Mouse (Mus musculus) intestine, embryonic 15.5 days (tissue): Measurements from ENCODE around the gene Cxcr4. TPM values are rescaled to one million over a fixed set of nuclear protein-coding genes. Genes with fewer than 3 reads are reported as not detected.

ENCODE experiments used
- ATAC-seq: fragments of 200-750 bp; cut with Nextera tagmentation; 2 replicates; pipeline ENCODE4 v1.8.0; 2017; ENCODE audit warnings: moderate TSS enrichment, moderate library complexity
- H3K27ac ChIP-seq: fragments of 300-500 bp; sonication (generic); 2 replicates; pipeline ENCODE4 v1.5.1; 2015; ENCODE audit warnings: mild to moderate bottlenecking, inconsistent platforms
- H3K27me3 ChIP-seq: fragments of 300-500 bp; sonication (generic); replicated peaks from 2 replicates; pipeline ENCODE4 v1.6.1; 2015; ENCODE audit warnings: inconsistent platforms
- H3K36me3 ChIP-seq: fragments of 300-500 bp; sonication (generic); 2 replicates; pipeline ENCODE4 v1.6.1; 2015; ENCODE audit warnings: inconsistent platforms
- H3K4me1 ChIP-seq: fragments of 300-500 bp; sonication (generic); replicated peaks from 2 replicates; pipeline ENCODE4 v1.6.1; 2015; ENCODE audit warnings: inconsistent platforms
- H3K4me2 ChIP-seq: fragments of 300-500 bp; sonication (generic); replicated peaks from 2 replicates; pipeline ENCODE4 v1.6.1; 2015; ENCODE audit warnings: mild to moderate bottlenecking, inconsistent platforms
- H3K4me3 ChIP-seq: fragments of 300-500 bp; sonication (generic); replicated peaks from 2 replicates; pipeline ENCODE4 v1.5.1; 2015; ENCODE audit warnings: inconsistent platforms
- H3K9ac ChIP-seq: fragments of 300-500 bp; sonication (generic); 2 replicates; pipeline ENCODE4 v1.6.1; 2015; ENCODE audit warnings: inconsistent platforms
- H3K9me3 ChIP-seq: fragments of 300-500 bp; sonication (generic); 2 replicates; pipeline ENCODE4 v1.6.1; 2016; ENCODE audit warnings: inconsistent platforms
- WGBS: fragments of 180-500 bp; shearing (Covaris S2); methylation state at CpG from one replicate; pipeline ENCODE4 v1.1.7; 2015; 5-methylcytosine and 5-hydroxymethylcytosine counted together
- polyA plus RNA-seq: library from polyadenylated mRNA; unstranded; fragments of >200 nt; fragmentation: Nextera tagmentation; extraction: Ambion mirVana; gene quantifications from 2 replicates; pipeline ENCODE4 v1.2.1, GENCODE M21; 2015

Cxcr4 gene
- polyA plus RNA-seq, 1 experiment from 2014 or later, result 3.1 TPM

DNA sequence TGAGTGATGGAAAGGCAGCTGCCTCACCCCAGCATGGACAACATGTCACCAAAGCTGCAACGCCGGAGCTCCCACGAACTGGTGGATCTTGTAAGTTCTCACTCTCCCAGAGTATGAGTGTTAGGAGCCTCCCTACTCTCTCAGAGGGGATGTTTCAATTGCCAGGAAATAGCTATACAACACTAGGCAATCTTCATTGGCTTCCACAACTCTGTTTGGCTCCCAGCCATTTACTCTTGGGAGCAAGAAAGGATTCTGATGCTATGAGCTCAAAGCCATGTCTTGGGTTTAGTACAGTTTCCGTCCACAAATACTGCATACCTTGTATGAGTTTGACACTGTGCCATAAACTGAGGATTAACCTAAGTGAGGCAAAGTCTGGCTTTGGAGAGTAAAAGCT lies 34.1 kb downstream of the Cxcr4 start:
- 81% methylated on average over 4 of the region's 4 CpGs for WGBS
- no peak overlapping the region for H3K4me2 ChIP-seq
- ATAC-seq, result no peak

GRCm38 (mm10) chr1:128552545-128552944 lies 39.5 kb downstream of the Cxcr4 start:
- Histone ChIP-seq H3K27ac (no peak overlapping the region), H3K4me2 (no peak overlapping the region), H3K9me3 (no peaks in the 10 kb centered on the region), H3K9ac (no peak overlapping the region), H3K27me3 (no peaks in the 10 kb centered on the region), H3K4me3 (no peak overlapping the region), H3K4me1 (0 out of 2 replicates have a peak, but pooled peaks cover 2% of the 10 kb centered on the region), H3K36me3 (no peaks in the 10 kb centered on the region)
- no peak for ATAC-seq

More for the DNA sequence above, 34.1 kb downstream of the Cxcr4 start:
- H3K4me1 ChIP-seq, result no peaks in the 10 kb centered on the region
- no peaks in the 10 kb centered on the region for H3K9me3 ChIP-seq
- no peak overlapping the region for H3K4me3 ChIP-seq
- no peaks in the 10 kb centered on the region for H3K36me3 ChIP-seq
- no peak overlapping the region for H3K27ac ChIP-seq
- H3K9ac ChIP-seq, result no peak overlapping the region
- H3K27me3 ChIP-seq, result no peaks in the 10 kb centered on the region

DNA sequence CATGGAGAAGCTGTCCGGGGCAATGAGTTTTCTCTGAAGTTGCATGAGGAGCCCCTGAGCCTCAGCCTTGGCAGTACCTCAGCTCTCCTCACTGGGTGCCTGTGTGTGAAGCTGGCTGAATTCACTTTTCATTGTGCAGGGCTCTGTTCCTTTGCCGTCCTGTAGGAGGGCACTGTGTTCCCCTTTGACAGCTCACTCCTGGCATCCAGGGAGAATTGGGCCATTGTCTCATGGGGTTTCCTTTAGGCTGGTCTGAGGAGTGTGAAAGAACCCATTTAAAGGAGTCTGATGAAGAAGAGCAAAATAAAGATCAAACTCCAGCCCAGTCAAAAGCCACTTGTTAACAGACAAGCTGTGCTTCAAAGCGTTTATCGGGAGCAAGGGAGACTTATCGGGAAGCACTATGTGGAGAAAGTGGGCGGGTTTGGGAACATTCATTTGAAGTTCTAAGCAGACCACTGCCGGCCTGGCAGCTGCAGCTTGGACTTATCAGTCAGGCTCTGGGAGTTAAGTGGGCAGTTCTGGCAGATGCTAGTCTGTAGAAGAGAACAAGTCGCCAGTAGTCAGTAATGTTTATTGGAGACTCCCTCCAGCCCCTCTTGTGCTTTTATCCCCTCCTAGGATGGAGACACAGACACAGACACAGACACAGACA lies 40.2 kb downstream of the Cxcr4 start:
- no peak overlapping the region for H3K4me3 ChIP-seq
- no peaks in the 10 kb centered on the region for H3K27me3 ChIP-seq
- ATAC-seq, result no peak
- H3K4me1 ChIP-seq, result 0 out of 2 replicates have a peak, but pooled peaks cover 2% of the 10 kb centered on the region
- H3K4me2 ChIP-seq, result no peak overlapping the region
- H3K9me3 ChIP-seq, result no peaks in the 10 kb centered on the region
- H3K36me3 ChIP-seq, result no peaks in the 10 kb centered on the region
- no peak overlapping the region for H3K9ac ChIP-seq
- 18% methylated on average over 8 of the region's 8 CpGs for WGBS
- no peak overlapping the region for H3K27ac ChIP-seq

DNA sequence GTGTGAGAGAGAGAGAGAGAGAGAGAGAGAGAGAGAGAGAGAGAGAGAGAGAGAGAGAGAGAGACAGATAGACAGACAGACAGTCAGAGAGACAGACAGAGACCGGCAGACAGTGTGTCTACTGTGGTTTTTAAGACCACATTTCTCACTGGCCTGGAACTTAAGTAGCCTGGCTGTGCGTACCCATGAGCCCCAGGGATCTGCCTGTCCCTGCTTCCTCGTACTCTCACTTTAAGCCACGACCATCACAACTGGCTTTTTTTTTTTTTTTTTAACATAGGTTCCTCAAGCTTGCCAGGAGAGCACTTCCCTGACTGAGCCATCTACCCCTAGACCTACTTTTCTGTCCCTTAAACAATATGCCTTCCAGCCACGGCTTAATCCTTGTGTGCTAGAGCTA lies 42.7 kb downstream of the Cxcr4 start:
- Histone ChIP-seq H3K4me3 (no peak overlapping the region), H3K4me1 (0 out of 2 replicates have a peak, but pooled peaks cover 2% of the 10 kb centered on the region), H3K9ac (no peak overlapping the region), H3K27me3 (no peaks in the 10 kb centered on the region), H3K27ac (no peak overlapping the region), H3K9me3 (no peaks in the 10 kb centered on the region), H3K36me3 (no peaks in the 10 kb centered on the region), H3K4me2 (no peak overlapping the region)
- WGBS, result 69% methylated on average over 5 of the region's 5 CpGs
- no peak for ATAC-seq

GRCm38 (mm10) chr1:128549007-128549406 lies 43.1 kb downstream of the Cxcr4 start:
- Histone ChIP-seq H3K4me2 (no peak overlapping the region), H3K9ac (no peak overlapping the region), H3K9me3 (no peaks in the 10 kb centered on the region), H3K4me3 (no peak overlapping the region), H3K27me3 (no peaks in the 10 kb centered on the region), H3K36me3 (no peaks in the 10 kb centered on the region), H3K27ac (no peak overlapping the region), H3K4me1 (0 out of 2 replicates have a peak, but pooled peaks cover 2% of the 10 kb centered on the region)
- WGBS, result 51% methylated on average over 3 of the region's 3 CpGs
- no peak for ATAC-seq

GRCm38 (mm10) chr1:128548220-128548998 lies 43.7 kb downstream of the Cxcr4 start:
- Histone ChIP-seq H3K4me3 (no peak overlapping the region), H3K9ac (no peak overlapping the region), H3K4me1 (0 out of 2 replicates have a peak, but pooled peaks cover 2% of the 10 kb centered on the region), H3K4me2 (no peak overlapping the region), H3K27ac (no peak overlapping the region), H3K27me3 (no peaks in the 10 kb centered on the region), H3K9me3 (no peaks in the 10 kb centered on the region), H3K36me3 (no peaks in the 10 kb centered on the region)
- no peak for ATAC-seq
- WGBS, result 61% methylated on average over 5 of the region's 5 CpGs

DNA sequence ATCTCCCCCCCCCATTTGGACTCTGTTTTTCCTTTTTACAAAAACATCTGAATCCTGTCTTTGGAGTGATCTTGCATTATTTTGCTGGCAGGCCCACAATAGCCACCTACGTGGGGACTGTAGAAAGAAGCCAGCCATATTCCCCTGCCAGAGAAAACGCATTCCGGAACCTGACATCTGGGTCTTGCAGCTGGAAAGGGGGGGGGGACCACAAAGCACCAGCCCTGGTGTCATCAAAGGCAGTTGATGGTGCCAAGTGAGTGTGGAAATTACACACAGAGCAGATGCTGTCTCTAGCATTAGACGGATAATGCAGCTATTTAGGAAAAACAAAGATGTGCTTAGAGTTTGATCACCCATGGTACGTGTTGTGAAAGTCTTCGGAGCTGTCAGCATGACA lies 46.4 kb downstream of the Cxcr4 start:
- Histone ChIP-seq H3K4me1 (no peaks in the 10 kb centered on the region), H3K4me2 (no peak overlapping the region), H3K27ac (no peak overlapping the region), H3K36me3 (no peaks in the 10 kb centered on the region), H3K27me3 (no peaks in the 10 kb centered on the region), H3K9ac (no peak overlapping the region), H3K9me3 (no peaks in the 10 kb centered on the region), H3K4me3 (no peak overlapping the region)
- ATAC-seq, result no peak
- WGBS, result 83% methylated on average over 6 of the region's 6 CpGs

GRCm38 (mm10) chr1:128543137-128543536 lies 49.0 kb downstream of the Cxcr4 start:
- Histone ChIP-seq H3K27me3 (no peaks in the 10 kb centered on the region), H3K9ac (no peak overlapping the region), H3K4me1 (no peaks in the 10 kb centered on the region), H3K36me3 (no peaks in the 10 kb centered on the region), H3K4me2 (no peak overlapping the region), H3K4me3 (no peak overlapping the region), H3K27ac (no peak overlapping the region), H3K9me3 (no peaks in the 10 kb centered on the region)
- no peak for ATAC-seq
- WGBS, result 90% methylated on average over 2 of the region's 2 CpGs

DNA sequence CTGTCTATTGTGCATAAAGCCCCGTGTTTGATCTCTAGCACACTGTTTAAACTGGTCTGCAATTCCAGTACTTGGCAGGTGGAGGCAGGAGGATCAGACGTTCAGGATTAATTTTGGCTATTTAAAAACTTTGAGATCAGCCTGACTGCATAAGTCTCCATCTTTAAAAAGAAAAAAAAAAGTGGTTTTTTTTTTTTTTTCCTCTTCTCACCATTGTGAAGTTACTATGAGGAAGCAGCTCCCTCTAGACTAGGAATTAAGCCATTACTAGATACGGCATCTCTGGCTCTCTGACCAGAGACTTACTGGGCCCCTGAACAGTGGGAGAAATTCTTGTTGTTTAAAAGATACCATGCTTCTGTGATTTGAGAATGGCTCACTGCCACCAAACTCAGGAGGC lies 49.5 kb downstream of the Cxcr4 start:
- WGBS, result 66% methylated on average over 3 of the region's 3 CpGs
- ATAC-seq, result no peak
- H3K9me3 ChIP-seq, result no peaks in the 10 kb centered on the region

DNA sequence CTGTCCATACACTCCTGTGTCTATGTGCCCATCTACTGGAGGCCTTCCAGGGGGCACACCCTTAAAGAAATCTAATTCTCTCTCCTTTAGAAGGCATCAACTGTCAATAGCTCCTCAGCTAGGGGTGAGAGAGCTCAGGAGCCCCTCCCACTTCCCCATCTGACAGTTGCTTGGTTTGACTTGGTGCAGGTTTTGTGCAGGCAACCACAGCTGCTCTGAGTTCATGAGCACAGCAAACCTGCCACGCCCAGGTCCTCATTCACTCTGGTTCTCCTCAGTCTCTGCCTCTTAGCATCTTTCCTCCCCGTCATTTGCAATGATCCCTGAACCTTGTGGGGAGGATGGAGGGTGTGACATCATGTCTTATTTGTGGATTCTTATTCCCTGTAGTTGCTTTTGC lies 51.9 kb downstream of the Cxcr4 start:
- Histone ChIP-seq H3K4me1 (no peaks in the 10 kb centered on the region; the same call in 1 of the 2 replicates), H3K9me3 (no peaks in the 10 kb centered on the region), H3K4me2 (no peak overlapping the region), H3K36me3 (no peaks in the 10 kb centered on the region), H3K27me3 (no peaks in the 10 kb centered on the region), H3K4me3 (no peak overlapping the region), H3K27ac (no peak overlapping the region), H3K9ac (no peak overlapping the region)
- 74% methylated on average over 2 of the region's 2 CpGs for WGBS
- ATAC-seq, result no peak

More for the DNA sequence above, 49.5 kb downstream of the Cxcr4 start:
- H3K4me3 ChIP-seq, result no peak overlapping the region
- no peak overlapping the region for H3K9ac ChIP-seq
- no peak overlapping the region for H3K27ac ChIP-seq
- H3K27me3 ChIP-seq, result no peaks in the 10 kb centered on the region
- no peaks in the 10 kb centered on the region for H3K4me1 ChIP-seq
- no peaks in the 10 kb centered on the region for H3K36me3 ChIP-seq
- H3K4me2 ChIP-seq, result no peak overlapping the region

GRCm38 (mm10) chr1:128539555-128539954 lies 52.5 kb downstream of the Cxcr4 start:
- Histone ChIP-seq H3K4me1 (no peaks in the 10 kb centered on the region; the same call in 1 of the 2 replicates), H3K4me3 (no peak overlapping the region), H3K9me3 (no peaks in the 10 kb centered on the region), H3K27me3 (no peaks in the 10 kb centered on the region), H3K4me2 (no peak overlapping the region), H3K9ac (no peak overlapping the region), H3K27ac (no peak overlapping the region), H3K36me3 (no peaks in the 10 kb centered on the region)
- WGBS, result 76% methylated on average over 10 of the region's 10 CpGs
- no peak for ATAC-seq
